Mouse (Mus musculus) lung, embryonic 16.5 days (tissue): ENCODE data around the gene Tnfrsf23. TPM values are rescaled to one million over a fixed set of nuclear protein-coding genes. Genes with fewer than 3 reads are reported as not detected.

Source experiments
- ATAC-seq: fragments of 200-750 bp; cut with Nextera tagmentation; 2 replicates; pipeline ENCODE4 v1.8.0; 2017; ENCODE audit warnings: low read depth, mild to moderate bottlenecking, moderate library complexity
- H3K27ac ChIP-seq: fragments of 300-500 bp; sonication (generic); 2 replicates; pipeline ENCODE4 v1.5.1; 2014; ENCODE audit warnings: mild to moderate bottlenecking, control low read depth, low read length
- H3K27me3 ChIP-seq: fragments of 300-500 bp; sonication (generic); 2 replicates; pipeline ENCODE4 v1.6.1; 2014; ENCODE audit warnings: low read depth, low read length, mixed read lengths; ENCODE audit not compliant: control insufficient read depth, insufficient read depth
- H3K36me3 ChIP-seq: fragments of 300-500 bp; sonication (generic); 2 replicates; pipeline ENCODE4 v1.6.1; 2014; ENCODE audit warnings: low read length; ENCODE audit not compliant: control insufficient read depth, insufficient read depth
- H3K4me1 ChIP-seq: fragments of 300-500 bp; sonication (generic); replicated peaks from 2 replicates; pipeline ENCODE4 v1.6.1; 2014; ENCODE audit warnings: low read length, mixed read lengths; ENCODE audit not compliant: control insufficient read depth, insufficient read depth
- H3K4me2 ChIP-seq: fragments of 300-500 bp; sonication (generic); 2 replicates; pipeline ENCODE4 v1.6.1; 2014; ENCODE audit warnings: low read depth, low read length, control low read depth
- H3K4me3 ChIP-seq: fragments of 300-500 bp; sonication (generic); 2 replicates; pipeline ENCODE4 v1.5.1; 2014; ENCODE audit warnings: mild to moderate bottlenecking, low read length, control low read depth
- H3K9ac ChIP-seq: fragments of 300-500 bp; sonication (generic); 2 replicates; pipeline ENCODE4 v1.6.1; 2014; ENCODE audit warnings: low read length, control low read depth
- H3K9me3 ChIP-seq: fragments of 300-500 bp; sonication (generic); 2 replicates; pipeline ENCODE4 v1.6.1; 2016; ENCODE audit warnings: low read length; ENCODE audit not compliant: control insufficient read depth
- whole genome bisulfite sequencing: fragments of 180-500 bp; shearing (Covaris S2); extraction: QIAGEN DNeasy Blood & Tissue Kit; methylation state at CpG from one replicate; pipeline ENCODE4 v1.1.7; 2014; 5-methylcytosine and 5-hydroxymethylcytosine counted together
- polyA plus RNA-seq: library from polyadenylated mRNA; unstranded; fragments of >200 nt; fragmentation: Nextera tagmentation; extraction: Ambion mirVana; gene quantifications from 2 replicates; pipeline ENCODE4 v1.2.1, GENCODE M21; 2015

The Tnfrsf23 gene
- polyA plus RNA-seq, 1 experiment from 2014 or later: 1.9 TPM

GRCm38 (mm10) chr7:143712023-143712422 is 26.4 kb upstream of the Tnfrsf23 start:
- Histone ChIP-seq H3K4me3 (no peak overlapping the region), H3K9me3 (no peaks in the 10 kb centered on the region), H3K9ac (no peak overlapping the region), H3K27ac (peak overlapping the region; percentile 51), H3K27me3 (no peaks in the 10 kb centered on the region), H3K36me3 (peaks cover 24% of the 10 kb centered on the region), H3K4me1 (peaks cover 16% of the 10 kb centered on the region), H3K4me2 (no peak overlapping the region)
- ATAC-seq: peak; percentile 84
- 40% methylated on average over 4 of the region's 4 CpGs for WGBS

GRCm38 (mm10) chr7:143711381-143711780 is 25.7 kb upstream of the Tnfrsf23 start:
- Histone ChIP-seq H3K4me3 (no peak overlapping the region), H3K27ac (peak overlapping the region; percentile 34), H3K9me3 (no peaks in the 10 kb centered on the region), H3K36me3 (peaks cover 26% of the 10 kb centered on the region), H3K9ac (no peak overlapping the region), H3K27me3 (no peaks in the 10 kb centered on the region), H3K4me2 (no peak overlapping the region), H3K4me1 (peaks cover 16% of the 10 kb centered on the region)
- 72% methylated on average over 7 of the region's 7 CpGs for WGBS
- no peak for ATAC-seq

- no peak overlapping the region for H3K9ac ChIP-seq
- H3K4me3 ChIP-seq: no peak overlapping the region
- WGBS: 83% methylated on average over 7 of the region's 7 CpGs
- ATAC-seq: no peak
- peaks cover 16% of the 10 kb centered on the region for H3K4me1 ChIP-seq
- H3K4me2 ChIP-seq: no peak overlapping the region
- H3K27ac ChIP-seq: no peak overlapping the region
- no peaks in the 10 kb centered on the region for H3K27me3 ChIP-seq
- H3K9me3 ChIP-seq: no peaks in the 10 kb centered on the region
- peaks cover 27% of the 10 kb centered on the region for H3K36me3 ChIP-seq
These were observed 23.7 kb upstream of the Tnfrsf23 start for GRCm38 (mm10) chr7:143709395-143709794.

- WGBS: 33% methylated on average over 7 of the region's 7 CpGs
- Histone ChIP-seq H3K9ac (no peak overlapping the region), H3K4me1 (no peaks in the 10 kb centered on the region), H3K9me3 (no peaks in the 10 kb centered on the region), H3K4me2 (no peak overlapping the region), H3K36me3 (peaks cover 45% of the 10 kb centered on the region), H3K4me3 (no peak overlapping the region), H3K27ac (no peak overlapping the region), H3K27me3 (no peaks in the 10 kb centered on the region)
- ATAC-seq: peak; percentile 84
These were observed 21.2 kb upstream of the Tnfrsf23 start for GRCm38 (mm10) chr7:143706697-143707438.

DNA sequence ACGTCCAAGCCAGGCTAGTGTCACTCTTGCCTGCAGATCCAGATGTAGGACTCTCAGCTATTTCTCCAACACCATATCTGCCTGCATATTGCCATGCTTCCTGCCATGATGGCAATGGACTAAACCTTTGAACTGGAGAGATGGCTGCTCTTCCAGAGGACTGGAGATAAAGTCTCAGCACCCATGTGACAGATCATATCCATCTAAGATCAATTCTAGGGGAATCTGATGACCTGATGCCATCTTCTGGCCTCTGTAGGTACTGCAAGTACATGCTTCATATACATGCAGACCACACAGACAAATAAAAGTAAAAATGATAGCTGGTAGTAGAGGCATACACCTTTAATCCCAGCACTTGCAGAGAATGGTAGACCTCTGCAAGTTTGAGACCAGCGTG is 10.5 kb upstream of the Tnfrsf23 start:
- 75% methylated on average over 2 of the region's 2 CpGs for WGBS
- ATAC-seq: no peak

DNA sequence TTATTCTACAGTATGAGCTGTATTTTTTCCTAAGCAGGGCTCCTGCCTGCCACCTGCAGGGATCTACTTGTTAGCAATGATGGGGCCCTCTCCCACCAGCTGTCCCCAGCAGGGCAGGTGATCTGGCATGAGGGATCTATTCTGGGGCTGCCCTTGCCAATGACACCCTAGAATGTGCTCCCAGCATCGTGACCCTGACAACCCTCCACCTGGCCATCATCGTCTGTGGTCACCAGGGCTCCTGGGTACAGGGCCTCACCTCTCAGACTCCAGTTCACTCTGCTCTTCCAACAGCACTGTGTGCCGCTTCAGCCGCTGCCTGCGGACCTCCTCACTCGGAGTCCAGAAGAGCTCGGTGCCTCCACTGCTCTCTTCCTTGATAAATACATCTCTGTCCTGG is 8.9 kb upstream of the Tnfrsf23 start:
- Histone ChIP-seq H3K27ac (no peak overlapping the region), H3K27me3 (no peaks in the 10 kb centered on the region), H3K4me3 (no peak overlapping the region), H3K4me1 (no peaks in the 10 kb centered on the region), H3K9me3 (no peaks in the 10 kb centered on the region), H3K36me3 (peaks cover 69% of the 10 kb centered on the region), H3K9ac (no peak overlapping the region), H3K4me2 (no peak overlapping the region)
- ATAC-seq: no peak
- 91% methylated on average over 7 of the region's 7 CpGs for WGBS

More for the DNA sequence above, 10.5 kb upstream of the Tnfrsf23 start:
- H3K27me3 ChIP-seq: no peaks in the 10 kb centered on the region
- H3K9ac ChIP-seq: no peak overlapping the region
- H3K9me3 ChIP-seq: no peaks in the 10 kb centered on the region
- no peaks in the 10 kb centered on the region for H3K4me1 ChIP-seq
- no peak overlapping the region for H3K4me3 ChIP-seq
- H3K36me3 ChIP-seq: peaks cover 64% of the 10 kb centered on the region
- H3K27ac ChIP-seq: no peak overlapping the region
- H3K4me2 ChIP-seq: no peak overlapping the region

GRCm38 (mm10) chr7:143692746-143693510 is 7.3 kb upstream of the Tnfrsf23 start:
- no peaks in the 10 kb centered on the region for H3K9me3 ChIP-seq
- ATAC-seq: no peak
- H3K4me1 ChIP-seq: no peaks in the 10 kb centered on the region
- H3K36me3 ChIP-seq: peaks cover 64% of the 10 kb centered on the region
- no peak overlapping the region for H3K27ac ChIP-seq
- no peak overlapping the region for H3K4me2 ChIP-seq
- WGBS: 82% methylated on average over 12 of the region's 12 CpGs
- no peak overlapping the region for H3K4me3 ChIP-seq
- no peaks in the 10 kb centered on the region for H3K27me3 ChIP-seq
- H3K9ac ChIP-seq: no peak overlapping the region

- Histone ChIP-seq H3K4me3 (no peak overlapping the region), H3K4me2 (no peak overlapping the region), H3K9ac (no peak overlapping the region), H3K9me3 (no peaks in the 10 kb centered on the region), H3K36me3 (peaks cover 58% of the 10 kb centered on the region), H3K4me1 (no peaks in the 10 kb centered on the region), H3K27me3 (no peaks in the 10 kb centered on the region), H3K27ac (no peak overlapping the region)
- WGBS: 94% methylated on average over 4 of the region's 4 CpGs
- ATAC-seq: no peak
These were observed 6.2 kb upstream of the Tnfrsf23 start for GRCm38 (mm10) chr7:143691909-143692308.

GRCm38 (mm10) chr7:143691181-143691580 is 5.5 kb upstream of the Tnfrsf23 start:
- Histone ChIP-seq H3K27ac (no peak overlapping the region), H3K9me3 (no peaks in the 10 kb centered on the region), H3K9ac (no peak overlapping the region), H3K4me1 (no peaks in the 10 kb centered on the region), H3K4me2 (no peak overlapping the region), H3K27me3 (no peaks in the 10 kb centered on the region), H3K4me3 (no peak overlapping the region), H3K36me3 (peaks cover 51% of the 10 kb centered on the region)
- 92% methylated on average over 5 of the region's 5 CpGs for WGBS
- no peak for ATAC-seq
